Mouse (Mus musculus): ENCODE measurements around the gene Itga9.

- TF ChIP-seq EP300 (IDR thresholded peaks at IDR 0.05; ENCODE audit: low read depth) = no peak
- no peak for TF ChIP-seq CTCF (IDR thresholded peaks at IDR 0.05; ENCODE audit: low read depth)
These were observed 31.6 kb upstream of the Itga9 start for GRCm38 (mm10) chr9:118574911-118575310.

Measured in heart, postnatal 0 days (tissue).